Mouse (Mus musculus) erythroblast, embryonic 14.5 days (primary cell): ENCODE data around the gene Dnah17.

Experiments
- GATA1 ChIP-seq: IDR thresholded peaks from 2 replicates; pipeline ENCODE4 v1.6.1; 2012; ENCODE audit warnings: low read length, inconsistent platforms, mixed read lengths
- TAL1 ChIP-seq: IDR thresholded peaks from 3 replicates; pipeline ENCODE4 v1.6.1; 2012; ENCODE audit warnings: low read length, inconsistent platforms, mixed read lengths

- no peak for TF ChIP-seq GATA1
- no peak for TF ChIP-seq TAL1
Measured at GRCm38 (mm10) chr11:117975211-117975967, 155.0 kb downstream of the Dnah17 start.
